Mouse (Mus musculus): Measurements from ENCODE around the gene Hyal2.

DNA sequence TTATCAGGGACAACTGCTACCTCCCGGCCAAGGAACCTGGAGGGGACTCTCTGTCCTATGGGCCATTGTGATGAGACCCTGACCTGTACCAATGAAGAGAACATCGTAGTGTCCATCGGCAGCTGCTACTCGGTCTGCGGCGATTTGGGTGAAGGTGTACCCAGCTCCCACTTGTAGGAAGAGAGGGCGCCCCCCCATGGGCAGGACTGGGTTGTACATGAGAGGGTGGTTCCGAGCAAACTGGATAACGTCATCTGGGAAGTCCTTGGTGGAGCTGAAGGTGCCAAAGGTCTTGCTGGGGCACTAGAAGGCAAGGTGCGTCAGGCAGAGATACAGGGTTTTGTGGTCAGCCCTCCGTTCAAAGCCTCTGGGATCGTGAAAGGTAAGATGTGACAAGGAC, 33.0 kb downstream of the Hyal2 start:
- peak; percentile 36 for TF ChIP-seq CTCF (conservative IDR thresholded peaks at IDR 0.05; ENCODE audit: insufficient read depth, insufficient read length, low read depth, low read length)
- no peak for TF ChIP-seq POLR2A (IDR thresholded peaks at IDR 0.05; ENCODE audit: low read depth, low read length)
